In the genomic region with DNA sequence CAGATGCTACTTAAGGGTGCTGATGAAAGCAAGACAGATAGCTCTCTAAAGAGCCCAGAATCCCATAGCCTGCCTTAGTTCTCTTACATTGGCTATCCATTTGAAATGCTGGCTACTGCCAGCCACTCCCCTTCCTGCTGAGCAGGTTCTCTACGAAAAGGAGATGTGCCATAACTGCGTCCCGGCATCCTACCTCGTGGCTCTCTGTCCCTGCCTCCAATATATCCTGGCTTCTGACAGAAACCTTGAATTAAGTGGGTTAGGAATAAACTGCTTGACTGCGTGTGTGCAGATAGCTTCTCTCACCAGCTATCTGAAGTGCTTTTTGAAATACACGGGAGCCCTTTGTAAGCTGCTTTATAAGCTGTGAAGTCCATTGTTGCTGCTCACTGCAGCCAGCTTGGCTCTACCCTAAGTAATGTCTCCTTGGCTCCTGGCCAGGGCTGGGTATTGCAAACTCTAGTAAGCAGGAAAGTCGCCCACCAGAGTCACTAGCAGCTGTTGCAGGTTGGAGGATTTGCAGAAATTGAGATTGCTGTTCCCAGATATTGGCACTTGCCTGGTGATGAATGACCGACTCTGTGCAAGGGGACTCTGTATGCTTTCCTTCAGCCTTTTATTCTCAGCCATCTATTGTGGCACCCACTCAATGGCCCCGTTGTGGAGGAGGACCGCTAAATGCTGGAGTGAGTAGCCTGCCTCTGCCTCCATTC, we compare ENCODE assay signal across 8 mouse cellular contexts.
DNase-seq lines count a peak whose midpoint lies in the region; ATAC-seq and TF ChIP-seq lines count a peak whose summit lies in the region.

No protein-coding gene starts in this region.

- intact Hi-C loops in heart, adult 2 months (cut with DNase I), result no loop called here

- H3K4me3 ChIP-seq in heart, embryonic 14.5 days (ENCODE audit: control insufficient read depth in 1 of 2, insufficient read depth in 1 of 2, low read depth in 1 of 2, low read length in 2 of 2), result no peak overlapping the region
- no peak overlapping the region for H3K4me3 ChIP-seq in heart, adult 2 months
- H3K4me3 ChIP-seq in forebrain, embryonic 14.5 days (ENCODE audit: low read depth, low read length), result no peak overlapping the region
- no peak overlapping the region for H3K4me3 ChIP-seq in layer of hippocampus, adult 2 months
- H3K4me3 ChIP-seq in midbrain, embryonic 15.5 days, result no peak overlapping the region

- H3K4me1 ChIP-seq in heart, embryonic 14.5 days (ENCODE audit: control insufficient read depth in 2 of 2, insufficient read depth in 2 of 2, low read length in 2 of 2), result peaks cover 9 to 24% of the 10 kb centered on the region in 2 experiments; a peak in 3 of 4 replicates
- no peaks in the 10 kb centered on the region for H3K4me1 ChIP-seq in heart, adult 2 months (ENCODE audit: control insufficient read depth, insufficient read depth, low read length)
- peaks cover 34% of the 10 kb centered on the region for H3K4me1 ChIP-seq in forebrain, embryonic 14.5 days (ENCODE audit: control insufficient read depth, insufficient read depth, low read length)
- H3K4me1 ChIP-seq in midbrain, embryonic 15.5 days, result peaks cover 14% of the 10 kb centered on the region

- TF ChIP-seq CTCF in heart, adult 2 months (IDR thresholded peaks at IDR 0.05), result no peak
- TF ChIP-seq CTCF in layer of hippocampus, adult 2 months (conservative IDR thresholded peaks at IDR 0.05), result no peak

- H3K9me3 ChIP-seq in heart, embryonic 14.5 days (ENCODE audit: control insufficient read depth, low read length), result no peaks in the 10 kb centered on the region
- H3K9me3 ChIP-seq in forebrain, embryonic 14.5 days (replicated peaks; ENCODE audit: control insufficient read depth, low read length), result no peaks in the 10 kb centered on the region
- no peaks in the 10 kb centered on the region for H3K9me3 ChIP-seq in midbrain, embryonic 15.5 days

- H3K9ac ChIP-seq in heart, embryonic 14.5 days (ENCODE audit: low read length), result no peak overlapping the region
- H3K9ac ChIP-seq in heart, adult 2 months (ENCODE audit: low read depth, low read length), result no peak overlapping the region
- H3K9ac ChIP-seq in forebrain, embryonic 14.5 days (ENCODE audit: low read length), result no peak overlapping the region
- H3K9ac ChIP-seq in midbrain, embryonic 15.5 days, result no peak overlapping the region

- TF ChIP-seq EP300 in heart, adult 2 months (IDR thresholded peaks at IDR 0.05; ENCODE audit: insufficient read depth, low read depth, low read length), result no peak

- no peak for TF ChIP-seq POLR2A in heart, adult 2 months (IDR thresholded peaks at IDR 0.05; ENCODE audit: insufficient read depth, low read depth, low read length)

- no peaks in the 10 kb centered on the region for H3K27me3 ChIP-seq in heart, embryonic 14.5 days (ENCODE audit: control insufficient read depth, insufficient read depth, low read length)
- H3K27me3 ChIP-seq in heart, adult 2 months (ENCODE audit: control insufficient read depth, insufficient read depth, low read length), result no peaks in the 10 kb centered on the region
- H3K27me3 ChIP-seq in forebrain, embryonic 14.5 days (replicated peaks; ENCODE audit: control insufficient read depth, insufficient read depth, low read length), result no peaks in the 10 kb centered on the region
- no peaks in the 10 kb centered on the region for H3K27me3 ChIP-seq in midbrain, embryonic 15.5 days (replicated peaks)

- no peaks in the 10 kb centered on the region for H3K36me3 ChIP-seq in heart, embryonic 14.5 days (ENCODE audit: control insufficient read depth, insufficient read depth, low read length)
- H3K36me3 ChIP-seq in heart, adult 2 months (ENCODE audit: control insufficient read depth, insufficient read depth, low read length), result no peaks in the 10 kb centered on the region
- no peaks in the 10 kb centered on the region for H3K36me3 ChIP-seq in forebrain, embryonic 14.5 days (ENCODE audit: control insufficient read depth, insufficient read depth, low read length)
- H3K36me3 ChIP-seq in midbrain, embryonic 15.5 days (replicated peaks), result no peaks in the 10 kb centered on the region

- DNase-seq in heart, adult 2 months, result no peak
- DNase-seq in adrenal gland, postnatal 10 days, result peak; percentile 53
- peak; percentile 95 for DNase-seq in forebrain, embryonic 14.5 days (ENCODE audit: low spot score)
- DNase-seq in layer of hippocampus, adult 2 months (ENCODE audit: low spot score in 2 of 2), result peak; percentile 66 to 68
- DNase-seq in yolk sac, embryonic 10.5 days (ENCODE audit: low spot score), result no peak

- H3K4me2 ChIP-seq in heart, embryonic 14.5 days (ENCODE audit: low read length), result peak overlapping the region; percentile 19
- H3K4me2 ChIP-seq in forebrain, embryonic 14.5 days (ENCODE audit: low read length), result no peak overlapping the region; the same call in 1 of the 2 replicates
- H3K4me2 ChIP-seq in midbrain, embryonic 15.5 days, result peak overlapping the region; percentile 12; the same call in 1 of the 2 replicates

- H3K27ac ChIP-seq in heart, embryonic 14.5 days (replicated peaks in 1 of 2; ENCODE audit: control insufficient read depth in 1 of 2, insufficient read depth in 1 of 2, low read depth in 2 of 2, low read length in 2 of 2), result no peak overlapping the region
- H3K27ac ChIP-seq in heart, adult 2 months, result no peak overlapping the region
- H3K27ac ChIP-seq in forebrain, embryonic 14.5 days (ENCODE audit: low read depth, low read length), result peak overlapping the region; percentile 52; the same call in 1 of the 2 replicates
- peak overlapping the region; percentile 86 for H3K27ac ChIP-seq in layer of hippocampus, adult 2 months
- peak overlapping the region; percentile 64 for H3K27ac ChIP-seq in midbrain, embryonic 15.5 days

- WGBS in heart, embryonic 14.5 days, result 35% methylated on average over 10 of the region's 10 CpGs
- WGBS in heart, adult 2 months, result 67% methylated on average over 10 of the region's 10 CpGs
- 7% methylated on average over 10 of the region's 10 CpGs for WGBS in forebrain, embryonic 14.5 days
- WGBS in midbrain, embryonic 15.5 days, result 21% methylated on average over 10 of the region's 10 CpGs

- no peak for ATAC-seq in heart, embryonic 14.5 days (ENCODE audit: insufficient number of reproducible peaks, insufficient read depth, low FRiP score, low read depth)
- peak; percentile 87 for ATAC-seq in forebrain, embryonic 14.5 days
- ATAC-seq in midbrain, embryonic 15.5 days (replicated peaks), result peak; percentile 76
- no peak for ATAC-seq in erythroblast, adult 5-6 weeks (replicated peaks; ENCODE audit: low FRiP score, poor library complexity, severe bottlenecking)

- no peaks in the 10 kb centered on the region for H3K79me2 ChIP-seq in heart, adult 2 months (replicated peaks; ENCODE audit: control insufficient read depth, insufficient read depth, low read length)

Comparison
In these comparisons a context has a peak if more than half of its experiments do, and no peak if none do; other contexts are left out.
1. ATAC-seq: peak in forebrain, embryonic 14.5 days (single experiment) and midbrain, embryonic 15.5 days (single experiment); none in heart, embryonic 14.5 days (single experiment) and erythroblast, adult 5-6 weeks (single experiment).
2. H3K27ac ChIP-seq: peak in forebrain, embryonic 14.5 days (single experiment), layer of hippocampus, adult 2 months (single experiment) and midbrain, embryonic 15.5 days (single experiment); none in heart, embryonic 14.5 days (0 of 2) and heart, adult 2 months (single experiment).
3. DNase-seq: peak in adrenal gland, postnatal 10 days (single experiment), forebrain, embryonic 14.5 days (single experiment) and layer of hippocampus, adult 2 months (2 of 2); none in heart, adult 2 months (0 of 2) and yolk sac, embryonic 10.5 days (single experiment).